Mouse (Mus musculus) neural tube, embryonic 13.5 days (tissue): ENCODE measurements around the gene Wsb1. TPM values are rescaled to one million over a fixed set of nuclear protein-coding genes. Genes with fewer than 3 reads are reported as not detected.

Source experiments
- polyA plus RNA-seq: library from polyadenylated mRNA; unstranded; fragments of >200 nt; fragmentation: Nextera tagmentation; extraction: Ambion mirVana; gene quantifications from 2 replicates; pipeline ENCODE4 v1.2.1, GENCODE M21; 2015

Wsb1 gene
- polyA plus RNA-seq, 1 experiment from 2014 or later, result 492 TPM

Other genes with a start within 250 kb of the Wsb1 start
- 4.6 and 4.8 TPM in 2 replicates for gene Ksr1, start 108.3 kb downstream of the Wsb1 start, polyA plus RNA-seq
- gene Gm9964, start 42.2 kb upstream of the Wsb1 start, polyA plus RNA-seq, result not detected in 2 replicates
- 6.1 and 6.8 TPM in 2 replicates for gene Nf1, start 85.0 kb upstream of the Wsb1 start, polyA plus RNA-seq
- gene Omg, start 249.4 kb upstream of the Wsb1 start, polyA plus RNA-seq, result 1.5 and 2.4 TPM in 2 replicates